Mouse (Mus musculus): ENCODE results near the gene D130043K22Rik. TPM values are rescaled to one million over a fixed set of nuclear protein-coding genes. Genes with fewer than 3 reads are reported as not detected.

D130043K22Rik gene
- polyA plus RNA-seq, 1 experiment, result not detected

GRCm38 (mm10) chr13:24938683-24939082 is 93.7 kb downstream of the D130043K22Rik start:
- peaks cover 14% of the 10 kb centered on the region for H3K9me3 ChIP-seq
- H3K27me3 ChIP-seq (replicated peaks), result peaks cover 72% of the 10 kb centered on the region
- H3K4me1 ChIP-seq, result peaks cover 19% of the 10 kb centered on the region
- TF ChIP-seq GATA1 (IDR thresholded peaks at IDR 0.05; ENCODE audit: borderline replicate concordance, low read length) (no peak), FLI1 (IDR thresholded peaks at IDR 0.05; ENCODE audit: low read length) (no peak)
- peak overlapping the region; percentile 4 for H3K4me3 ChIP-seq (replicated peaks)
- H3K36me3 ChIP-seq (replicated peaks; ENCODE audit: low read length), result no peaks in the 10 kb centered on the region

DNA sequence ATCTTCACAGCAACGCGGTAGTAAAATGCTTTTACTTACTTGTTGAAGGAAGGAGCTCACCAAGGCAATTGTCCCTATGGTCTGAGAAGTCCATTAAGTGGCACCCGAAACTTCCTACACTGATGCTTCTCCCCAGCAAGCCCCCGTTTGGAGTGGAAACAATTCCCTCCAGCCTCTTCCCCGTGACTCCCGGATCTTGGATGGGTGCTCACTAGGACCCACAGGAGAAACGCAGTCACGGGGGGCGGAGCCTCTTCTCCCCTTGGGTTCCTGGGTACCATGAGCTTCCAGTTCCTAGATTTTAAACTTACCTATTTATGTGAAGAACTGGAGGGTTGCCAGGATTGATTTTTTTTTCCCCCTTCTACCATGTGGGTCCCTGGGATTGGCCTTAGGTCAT is 94.5 kb downstream of the D130043K22Rik start:
- H3K4me1 ChIP-seq, result peaks cover 19% of the 10 kb centered on the region
- H3K36me3 ChIP-seq (replicated peaks; ENCODE audit: low read length), result no peaks in the 10 kb centered on the region
- peaks cover 11% of the 10 kb centered on the region for H3K9me3 ChIP-seq
- peaks cover 73% of the 10 kb centered on the region for H3K27me3 ChIP-seq (replicated peaks)
- no peak overlapping the region for H3K4me3 ChIP-seq (replicated peaks)
- TF ChIP-seq FLI1 (IDR thresholded peaks at IDR 0.05; ENCODE audit: low read length) (no peak), GATA1 (IDR thresholded peaks at IDR 0.05; ENCODE audit: borderline replicate concordance, low read length) (no peak)

GRCm38 (mm10) chr13:24942512-24943282 is 97.8 kb downstream of the D130043K22Rik start, which contains the start of gene Gpld1:
Gene Gpld1, plus strand, starts transcription at chr13:24943152.
- peaks cover 52% of the 10 kb centered on the region for H3K27me3 ChIP-seq (replicated peaks)
- TF ChIP-seq GATA1 (IDR thresholded peaks at IDR 0.05; ENCODE audit: borderline replicate concordance, low read length), result no peak
- no peak for TF ChIP-seq FLI1 (IDR thresholded peaks at IDR 0.05; ENCODE audit: low read length)
- no peaks in the 10 kb centered on the region for H3K36me3 ChIP-seq (replicated peaks; ENCODE audit: low read length)
- peaks cover 11% of the 10 kb centered on the region for H3K4me1 ChIP-seq
- no peak within 1 kb of the TSS for H3K4me3 ChIP-seq (replicated peaks)
- H3K9me3 ChIP-seq, result no peaks in the 10 kb centered on the region

DNA sequence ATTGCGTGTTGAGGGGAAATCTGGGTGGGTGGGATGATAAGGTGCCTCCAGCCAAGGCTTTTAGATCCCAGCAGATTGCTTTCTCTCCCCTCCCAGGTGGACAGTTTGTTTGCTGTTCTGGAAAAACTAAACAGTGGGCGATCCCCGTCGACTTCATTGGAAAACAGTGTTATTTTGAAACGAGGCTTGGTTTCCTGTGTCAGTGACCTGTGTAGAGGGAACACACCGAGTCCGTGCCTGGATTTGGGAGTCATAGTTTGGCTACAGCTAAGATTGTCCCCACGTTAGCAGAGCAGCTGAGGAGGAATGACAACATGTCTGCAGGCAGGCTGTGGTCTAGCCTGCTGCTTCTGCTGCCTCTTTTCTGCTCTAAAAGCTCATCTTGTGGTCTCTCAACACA is 98.4 kb downstream of the D130043K22Rik start:
- H3K9me3 ChIP-seq, result no peaks in the 10 kb centered on the region
- peaks cover 46% of the 10 kb centered on the region for H3K27me3 ChIP-seq (replicated peaks)
- H3K36me3 ChIP-seq (replicated peaks; ENCODE audit: low read length), result no peaks in the 10 kb centered on the region
- H3K4me3 ChIP-seq (replicated peaks), result no peak overlapping the region
- peaks cover 5% of the 10 kb centered on the region for H3K4me1 ChIP-seq
- no peak for TF ChIP-seq FLI1 (IDR thresholded peaks at IDR 0.05; ENCODE audit: low read length)
- no peak for TF ChIP-seq GATA1 (IDR thresholded peaks at IDR 0.05; ENCODE audit: borderline replicate concordance, low read length)

DNA sequence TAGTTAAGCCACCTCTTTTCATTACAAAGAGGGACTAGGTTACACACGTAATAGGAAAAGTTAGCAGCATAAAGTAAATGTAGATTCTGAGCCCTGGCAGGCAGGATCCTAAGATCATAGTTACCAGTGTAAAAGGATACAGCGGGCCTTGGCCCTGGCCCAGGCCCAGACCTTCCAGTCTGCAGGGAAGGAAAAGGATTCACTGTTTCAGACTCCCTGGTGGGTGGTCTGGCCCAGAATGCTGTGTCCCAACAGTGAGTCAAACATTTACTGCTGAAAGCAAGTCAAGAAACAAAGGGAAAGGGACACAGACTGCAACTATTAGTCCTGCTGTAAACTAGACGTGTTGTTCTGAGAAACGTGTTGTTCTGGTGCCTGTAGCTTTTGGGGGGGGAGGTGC is 100.6 kb downstream of the D130043K22Rik start:
- H3K4me1 ChIP-seq, result peaks cover 9% of the 10 kb centered on the region
- no peak for TF ChIP-seq FLI1 (IDR thresholded peaks at IDR 0.05; ENCODE audit: low read length)
- no peak for TF ChIP-seq GATA1 (IDR thresholded peaks at IDR 0.05; ENCODE audit: borderline replicate concordance, low read length)
- H3K27me3 ChIP-seq (replicated peaks), result peaks cover 33% of the 10 kb centered on the region
- H3K9me3 ChIP-seq, result no peaks in the 10 kb centered on the region
- H3K36me3 ChIP-seq (replicated peaks; ENCODE audit: low read length), result no peaks in the 10 kb centered on the region
- no peak overlapping the region for H3K4me3 ChIP-seq (replicated peaks)

- Histone ChIP-seq H3K27me3 (replicated peaks) (peaks cover 32% of the 10 kb centered on the region), H3K4me1 (peaks cover 9% of the 10 kb centered on the region), H3K4me3 (replicated peaks) (no peak overlapping the region), H3K36me3 (replicated peaks; ENCODE audit: low read length) (no peaks in the 10 kb centered on the region), H3K9me3 (no peaks in the 10 kb centered on the region)
- TF ChIP-seq GATA1 (IDR thresholded peaks at IDR 0.05; ENCODE audit: borderline replicate concordance, low read length) (no peak), FLI1 (IDR thresholded peaks at IDR 0.05; ENCODE audit: low read length) (no peak)
Measured at GRCm38 (mm10) chr13:24947158-24947557, 102.2 kb downstream of the D130043K22Rik start.

DNA sequence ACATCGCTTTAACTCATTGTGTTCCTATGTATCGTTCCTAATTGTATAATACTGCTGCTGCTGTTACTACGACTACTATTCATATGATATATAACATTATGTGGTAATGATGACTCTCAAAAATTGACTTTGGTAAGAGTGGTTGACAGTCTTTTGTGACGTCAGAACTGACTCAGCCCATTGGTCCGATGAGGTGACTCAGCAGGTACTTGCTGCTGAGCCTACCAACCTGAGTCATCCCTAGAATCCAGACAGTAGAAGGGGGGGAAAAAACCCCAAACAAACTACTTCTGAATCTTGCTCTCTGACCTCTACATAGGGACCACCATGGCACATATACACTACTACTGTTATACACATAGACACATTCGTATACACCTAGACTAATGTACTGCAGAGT is 103.9 kb downstream of the D130043K22Rik start:
- no peaks in the 10 kb centered on the region for H3K9me3 ChIP-seq
- no peak overlapping the region for H3K4me3 ChIP-seq (replicated peaks)
- no peak for TF ChIP-seq GATA1 (IDR thresholded peaks at IDR 0.05; ENCODE audit: borderline replicate concordance, low read length)
- no peak for TF ChIP-seq FLI1 (IDR thresholded peaks at IDR 0.05; ENCODE audit: low read length)

More for the DNA sequence above, 103.9 kb downstream of the D130043K22Rik start:
- Histone ChIP-seq H3K27me3 (replicated peaks) (peaks cover 30% of the 10 kb centered on the region), H3K36me3 (replicated peaks; ENCODE audit: low read length) (no peaks in the 10 kb centered on the region), H3K4me1 (peaks cover 12% of the 10 kb centered on the region)

Other genes with a start within 250 kb of the D130043K22Rik start
- not detected in 2 replicates for gene Armh2, start 103.9 kb upstream of the D130043K22Rik start, polyA plus RNA-seq (2012; ENCODE audit: insufficient read depth, low replicate concordance)
- gene Gmnn, start 83.2 kb upstream of the D130043K22Rik start, polyA plus RNA-seq (2012; ENCODE audit: insufficient read depth, low replicate concordance), result 6.3 TPM in 1 of 2 replicates, not detected in the other
- gene BC005537, start 43.5 kb upstream of the D130043K22Rik start, polyA plus RNA-seq (2012; ENCODE audit: insufficient read depth, low replicate concordance), result 32.0 and 48.1 TPM in 2 replicates
- gene Acot13, start 13.6 kb upstream of the D130043K22Rik start, polyA plus RNA-seq (2012; ENCODE audit: insufficient read depth, low replicate concordance), result 19.1 and 40.5 TPM in 2 replicates
- 5.8 and 20.5 TPM in 2 replicates for gene Tdp2, start 13.5 kb upstream of the D130043K22Rik start, polyA plus RNA-seq (2012; ENCODE audit: insufficient read depth, low replicate concordance)
- 0.15 TPM in 1 of 2 replicates, not detected in the other for gene Aldh5a1, start 92.5 kb downstream of the D130043K22Rik start, polyA plus RNA-seq (2012; ENCODE audit: insufficient read depth, low replicate concordance)
- gene Gpld1, start 98.0 kb downstream of the D130043K22Rik start, polyA plus RNA-seq (2012; ENCODE audit: insufficient read depth, low replicate concordance), result not detected in 2 replicates
- 1.9 and 2.0 TPM in 2 replicates for gene Mrs2, start 175.2 kb downstream of the D130043K22Rik start, polyA plus RNA-seq (2012; ENCODE audit: insufficient read depth, low replicate concordance)
- gene Dcdc2a, start 210.9 kb downstream of the D130043K22Rik start, polyA plus RNA-seq (2012; ENCODE audit: insufficient read depth, low replicate concordance), result not detected in 2 replicates

Measured in megakaryocyte, embryonic 14.5 days (primary cell).